Mouse (Mus musculus): Measurements from ENCODE around the gene Lpo. TPM values are rescaled to one million over a fixed set of nuclear protein-coding genes. Genes with fewer than 3 reads are reported as not detected.

Gene Lpo
- polyA plus RNA-seq, 1 experiment from 2014 or later, result 0.28 TPM

GRCm38 (mm10) chr11:87790088-87790487 lies 38.0 kb downstream of the Lpo start:
- Histone ChIP-seq H3K27ac (ENCODE audit: low read depth, low read length) (no peak overlapping the region), H3K4me3 (ENCODE audit: low read depth, low read length) (no peak overlapping the region), H3K4me2 (ENCODE audit: low read depth, low read length, severe bottlenecking) (no peak overlapping the region), H3K4me1 (replicated peaks; ENCODE audit: control insufficient read depth, insufficient read depth, low read length) (no peaks in the 10 kb centered on the region), H3K36me3 (ENCODE audit: control insufficient read depth, insufficient read depth, low read length) (no peaks in the 10 kb centered on the region), H3K9me3 (ENCODE audit: control insufficient read depth, low read length) (no peaks in the 10 kb centered on the region), H3K27me3 (ENCODE audit: control insufficient read depth, insufficient read depth, low read length) (no peaks in the 10 kb centered on the region), H3K9ac (ENCODE audit: low read length) (no peak overlapping the region)
- WGBS, result 86% methylated on average over 6 of the region's 6 CpGs
- ATAC-seq (replicated peaks; ENCODE audit: low FRiP score) (no peak), DNase-seq (ENCODE audit: low spot score) (no peak)

GRCm38 (mm10) chr11:87780130-87780529 lies 48.0 kb downstream of the Lpo start:
- DNase-seq (ENCODE audit: low spot score) (no peak), ATAC-seq (replicated peaks; ENCODE audit: low FRiP score) (no peak)
- Histone ChIP-seq H3K9me3 (ENCODE audit: control insufficient read depth, low read length) (no peaks in the 10 kb centered on the region), H3K4me3 (ENCODE audit: low read depth, low read length) (no peak overlapping the region), H3K4me2 (ENCODE audit: low read depth, low read length, severe bottlenecking) (no peak overlapping the region), H3K36me3 (ENCODE audit: control insufficient read depth, insufficient read depth, low read length) (no peaks in the 10 kb centered on the region), H3K27ac (ENCODE audit: low read depth, low read length) (no peak overlapping the region), H3K9ac (ENCODE audit: low read length) (no peak overlapping the region), H3K4me1 (replicated peaks; ENCODE audit: control insufficient read depth, insufficient read depth, low read length) (peaks cover 5% of the 10 kb centered on the region; the same call in 1 of the 2 replicates), H3K27me3 (ENCODE audit: control insufficient read depth, insufficient read depth, low read length) (peaks cover 2% of the 10 kb centered on the region; the same call in 1 of the 2 replicates)
- WGBS, result 86% methylated on average over 8 of the region's 8 CpGs

- H3K9me3 ChIP-seq (ENCODE audit: control insufficient read depth, low read length), result no peaks in the 10 kb centered on the region
- DNase-seq (ENCODE audit: low spot score), result no peak
- H3K27ac ChIP-seq (ENCODE audit: low read depth, low read length), result no peak overlapping the region
- H3K4me3 ChIP-seq (ENCODE audit: low read depth, low read length), result no peak overlapping the region
- peaks cover 2% of the 10 kb centered on the region; the same call in 1 of the 2 replicates for H3K27me3 ChIP-seq (ENCODE audit: control insufficient read depth, insufficient read depth, low read length)
- H3K4me2 ChIP-seq (ENCODE audit: low read depth, low read length, severe bottlenecking), result no peak overlapping the region; the same call in 1 of the 2 replicates
- H3K36me3 ChIP-seq (ENCODE audit: control insufficient read depth, insufficient read depth, low read length), result no peaks in the 10 kb centered on the region
- no peak overlapping the region for H3K9ac ChIP-seq (ENCODE audit: low read length)
- H3K4me1 ChIP-seq (replicated peaks; ENCODE audit: control insufficient read depth, insufficient read depth, low read length), result peaks cover 5% of the 10 kb centered on the region; the same call in 1 of the 2 replicates
- ATAC-seq (replicated peaks; ENCODE audit: low FRiP score), result no peak
- 81% methylated on average over 4 of the region's 4 CpGs for WGBS
Measured at GRCm38 (mm10) chr11:87779392-87779791, 48.7 kb downstream of the Lpo start.

- peak; percentile 64 for ATAC-seq (replicated peaks; ENCODE audit: low FRiP score)
Measured at GRCm38 (mm10) chr11:87778915-87779314, 49.2 kb downstream of the Lpo start.

GRCm38 (mm10) chr11:87778100-87778765 lies 49.9 kb downstream of the Lpo start:
- H3K9ac ChIP-seq (ENCODE audit: low read length), result peak overlapping the region; percentile 55; the same call in 1 of the 2 replicates
- H3K4me3 ChIP-seq (ENCODE audit: low read depth, low read length), result peak overlapping the region; percentile 30
- ATAC-seq (replicated peaks; ENCODE audit: low FRiP score) (peak; percentile 83), DNase-seq (ENCODE audit: low spot score) (peak; percentile 87)
- H3K4me1 ChIP-seq (replicated peaks; ENCODE audit: control insufficient read depth, insufficient read depth, low read length), result peaks cover 5% of the 10 kb centered on the region; the same call in 1 of the 2 replicates
- H3K4me2 ChIP-seq (ENCODE audit: low read depth, low read length, severe bottlenecking), result peak overlapping the region; percentile 68
- 9% methylated on average over 29 of the region's 32 CpGs for WGBS
- no peak overlapping the region for H3K27ac ChIP-seq (ENCODE audit: low read depth, low read length)
- H3K36me3 ChIP-seq (ENCODE audit: control insufficient read depth, insufficient read depth, low read length), result no peaks in the 10 kb centered on the region
- peaks cover 2% of the 10 kb centered on the region; the same call in 1 of the 2 replicates for H3K27me3 ChIP-seq (ENCODE audit: control insufficient read depth, insufficient read depth, low read length)
- no peaks in the 10 kb centered on the region for H3K9me3 ChIP-seq (ENCODE audit: control insufficient read depth, low read length)

More at GRCm38 (mm10) chr11:87778915-87779314, 49.2 kb downstream of the Lpo start:
- 40% methylated on average over 12 of the region's 12 CpGs for WGBS
- no peaks in the 10 kb centered on the region for H3K9me3 ChIP-seq (ENCODE audit: control insufficient read depth, low read length)
- no peak overlapping the region for H3K4me3 ChIP-seq (ENCODE audit: low read depth, low read length)
- 0 out of 2 replicates have a peak overlapping the region, but pooled peaks have one; percentile 55 for H3K9ac ChIP-seq (ENCODE audit: low read length)
- H3K4me1 ChIP-seq (replicated peaks; ENCODE audit: control insufficient read depth, insufficient read depth, low read length), result peaks cover 5% of the 10 kb centered on the region; the same call in 1 of the 2 replicates
- peak overlapping the region; percentile 68 for H3K4me2 ChIP-seq (ENCODE audit: low read depth, low read length, severe bottlenecking)
- peaks cover 2% of the 10 kb centered on the region; the same call in 1 of the 2 replicates for H3K27me3 ChIP-seq (ENCODE audit: control insufficient read depth, insufficient read depth, low read length)
- H3K36me3 ChIP-seq (ENCODE audit: control insufficient read depth, insufficient read depth, low read length), result no peaks in the 10 kb centered on the region
- no peak overlapping the region for H3K27ac ChIP-seq (ENCODE audit: low read depth, low read length)
- DNase-seq (ENCODE audit: low spot score), result no peak

- DNase-seq (ENCODE audit: low spot score), result no peak
- Histone ChIP-seq H3K27ac (ENCODE audit: low read depth, low read length) (no peak overlapping the region), H3K4me1 (replicated peaks; ENCODE audit: control insufficient read depth, insufficient read depth, low read length) (no peaks in the 10 kb centered on the region), H3K4me2 (ENCODE audit: low read depth, low read length, severe bottlenecking) (no peak overlapping the region), H3K4me3 (ENCODE audit: low read depth, low read length) (no peak overlapping the region), H3K36me3 (ENCODE audit: control insufficient read depth, insufficient read depth, low read length) (no peaks in the 10 kb centered on the region), H3K27me3 (ENCODE audit: control insufficient read depth, insufficient read depth, low read length) (no peaks in the 10 kb centered on the region), H3K9me3 (ENCODE audit: control insufficient read depth, low read length) (no peaks in the 10 kb centered on the region), H3K9ac (ENCODE audit: low read length) (no peak overlapping the region)
- no peak for ATAC-seq (replicated peaks; ENCODE audit: low FRiP score)
- WGBS, result 93% methylated on average over 3 of the region's 3 CpGs
Measured at GRCm38 (mm10) chr11:87772354-87772753, 55.7 kb downstream of the Lpo start.

- H3K9me3 ChIP-seq (ENCODE audit: control insufficient read depth, low read length), result no peaks in the 10 kb centered on the region
- H3K9ac ChIP-seq (ENCODE audit: low read length), result no peak overlapping the region
- no peak overlapping the region for H3K4me2 ChIP-seq (ENCODE audit: low read depth, low read length, severe bottlenecking)
- H3K27me3 ChIP-seq (ENCODE audit: control insufficient read depth, insufficient read depth, low read length), result peaks cover 1% of the 10 kb centered on the region; the same call in 1 of the 2 replicates
- H3K4me3 ChIP-seq (ENCODE audit: low read depth, low read length), result no peak overlapping the region
- no peaks in the 10 kb centered on the region for H3K4me1 ChIP-seq (replicated peaks; ENCODE audit: control insufficient read depth, insufficient read depth, low read length)
- H3K27ac ChIP-seq (ENCODE audit: low read depth, low read length), result no peak overlapping the region
- no peaks in the 10 kb centered on the region for H3K36me3 ChIP-seq (ENCODE audit: control insufficient read depth, insufficient read depth, low read length)
- ATAC-seq (replicated peaks; ENCODE audit: low FRiP score) (no peak), DNase-seq (ENCODE audit: low spot score) (peak; percentile 80)
- WGBS, result 66% methylated on average over 3 of the region's 3 CpGs
Measured at GRCm38 (mm10) chr11:87770989-87771388, 57.1 kb downstream of the Lpo start.

- DNase-seq (ENCODE audit: low spot score) (no peak), ATAC-seq (replicated peaks; ENCODE audit: low FRiP score) (no peak)
- 93% methylated on average over 4 of the region's 4 CpGs for WGBS
- H3K4me1 ChIP-seq (replicated peaks; ENCODE audit: control insufficient read depth, insufficient read depth, low read length), result peaks cover 7% of the 10 kb centered on the region; the same call in 1 of the 2 replicates
- H3K9ac ChIP-seq (ENCODE audit: low read length), result no peak overlapping the region
- no peak overlapping the region for H3K4me3 ChIP-seq (ENCODE audit: low read depth, low read length)
- H3K27me3 ChIP-seq (ENCODE audit: control insufficient read depth, insufficient read depth, low read length), result peaks cover 11% of the 10 kb centered on the region
- H3K4me2 ChIP-seq (ENCODE audit: low read depth, low read length, severe bottlenecking), result no peak overlapping the region
- no peak overlapping the region for H3K27ac ChIP-seq (ENCODE audit: low read depth, low read length)
- H3K9me3 ChIP-seq (ENCODE audit: control insufficient read depth, low read length), result no peaks in the 10 kb centered on the region
- no peaks in the 10 kb centered on the region for H3K36me3 ChIP-seq (ENCODE audit: control insufficient read depth, insufficient read depth, low read length)
Measured at GRCm38 (mm10) chr11:87768745-87769144, 59.3 kb downstream of the Lpo start.
